Mouse (Mus musculus): Measurements from ENCODE around the gene Mast4. TPM values are rescaled to one million over a fixed set of nuclear protein-coding genes. Genes with fewer than 3 reads are reported as not detected.

Gene Mast4
- polyA plus RNA-seq, 1 experiment from 2014 or later = 24.7 TPM

DNA sequence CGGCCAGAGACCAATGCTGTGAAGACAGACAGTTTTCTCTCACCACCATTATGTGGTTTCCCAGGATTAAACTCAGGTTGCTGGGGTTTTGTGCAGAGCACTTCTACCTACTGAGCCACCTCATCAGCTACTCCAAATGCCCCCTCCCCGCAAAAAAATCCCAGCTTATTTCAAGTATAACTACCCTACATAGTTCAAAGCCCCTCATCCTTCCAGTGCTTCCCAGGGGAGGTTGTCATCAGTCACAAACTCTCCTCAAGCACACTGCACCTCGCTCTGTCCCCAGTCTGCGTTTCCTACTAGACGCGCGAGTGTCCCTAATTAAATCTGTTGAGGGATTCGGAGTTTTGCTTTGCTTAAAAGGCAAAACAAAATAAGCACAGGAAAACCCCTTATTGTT, 446.1 kb downstream of the Mast4 start:
- no peak overlapping the region for H3K4me3 ChIP-seq (replicated peaks)
- H3K4me2 ChIP-seq = no peak overlapping the region
- no peaks in the 10 kb centered on the region for H3K36me3 ChIP-seq
- 83% methylated on average over 8 of the region's 8 CpGs for WGBS
- peaks cover 19% of the 10 kb centered on the region for H3K4me1 ChIP-seq
- no peaks in the 10 kb centered on the region for H3K27me3 ChIP-seq
- H3K9ac ChIP-seq = no peak overlapping the region
- H3K9me3 ChIP-seq (replicated peaks) = no peaks in the 10 kb centered on the region
- peak overlapping the region; percentile 82; the same call in 1 of the 2 replicates for H3K27ac ChIP-seq
- no peak for ATAC-seq (replicated peaks; ENCODE audit: low FRiP score)

DNA sequence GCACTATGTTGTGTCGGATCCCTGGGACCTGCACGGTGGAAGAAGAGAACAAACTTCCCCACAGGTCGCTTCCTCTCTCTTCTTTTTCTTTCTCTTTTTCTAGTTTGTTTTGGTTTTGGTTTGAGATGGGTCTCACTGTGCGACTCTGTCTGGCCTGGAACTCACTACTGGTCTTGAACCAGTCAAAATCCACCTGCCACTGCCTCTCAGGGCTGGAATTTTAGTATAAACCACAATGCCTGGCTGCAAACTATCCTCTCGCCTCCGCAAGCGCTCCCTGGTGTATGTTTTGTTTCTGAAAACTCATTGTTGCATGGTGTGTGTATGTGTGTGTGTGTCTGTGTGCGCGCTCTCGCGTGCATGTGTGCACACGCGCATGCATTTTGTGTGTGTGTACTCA, 446.8 kb downstream of the Mast4 start:
- WGBS = 93% methylated on average over 13 of the region's 13 CpGs
- ATAC-seq (replicated peaks; ENCODE audit: low FRiP score) = no peak

DNA sequence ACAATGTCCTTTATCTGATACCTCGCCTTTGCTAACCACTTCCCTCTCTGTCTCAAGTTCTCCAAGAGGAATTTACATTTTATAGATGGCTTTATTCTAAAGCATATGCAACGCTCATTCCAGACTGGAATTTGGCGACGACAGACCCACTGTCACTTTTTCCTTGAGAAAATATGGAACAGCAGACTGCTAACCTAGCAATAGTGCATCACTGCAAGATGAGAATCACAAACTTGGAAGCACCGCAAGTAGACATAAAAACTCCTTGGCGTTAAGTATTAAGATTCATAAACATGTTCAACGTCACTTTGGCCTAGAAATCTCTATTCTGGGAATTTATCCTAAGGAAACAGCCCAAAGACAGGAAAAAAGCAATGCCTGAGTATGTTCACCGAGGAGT, 447.5 kb downstream of the Mast4 start:
- Histone ChIP-seq H3K4me3 (replicated peaks) (no peak overlapping the region), H3K9me3 (replicated peaks) (no peaks in the 10 kb centered on the region), H3K27me3 (no peaks in the 10 kb centered on the region), H3K36me3 (no peaks in the 10 kb centered on the region), H3K27ac (no peak overlapping the region), H3K4me2 (no peak overlapping the region), H3K4me1 (peaks cover 19% of the 10 kb centered on the region), H3K9ac (no peak overlapping the region)
- 76% methylated on average over 8 of the region's 8 CpGs for WGBS
- ATAC-seq (replicated peaks; ENCODE audit: low FRiP score) = no peak

More for the DNA sequence above, 446.8 kb downstream of the Mast4 start:
- Histone ChIP-seq H3K4me1 (peaks cover 19% of the 10 kb centered on the region), H3K27me3 (no peaks in the 10 kb centered on the region), H3K4me2 (no peak overlapping the region), H3K36me3 (no peaks in the 10 kb centered on the region), H3K27ac (no peak overlapping the region), H3K9ac (no peak overlapping the region), H3K4me3 (replicated peaks) (no peak overlapping the region), H3K9me3 (replicated peaks) (no peaks in the 10 kb centered on the region)

DNA sequence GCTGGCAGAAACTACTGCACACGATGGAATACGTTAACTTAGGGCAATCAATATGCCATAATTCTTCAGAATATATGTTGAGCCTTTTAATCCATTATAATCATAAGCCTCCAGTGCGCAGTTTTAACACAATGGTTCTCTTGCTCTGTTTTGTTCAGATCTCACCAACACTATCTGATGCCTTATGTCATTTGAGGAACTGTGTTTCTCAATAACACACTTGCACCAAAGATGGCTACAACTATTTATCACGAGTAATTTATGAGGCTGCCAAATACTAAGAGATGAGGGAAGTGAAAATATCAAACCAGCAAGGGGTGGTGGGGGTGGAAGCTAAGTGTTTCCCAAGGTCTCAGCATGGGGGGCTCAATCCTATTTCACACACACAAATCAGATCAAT, 448.1 kb downstream of the Mast4 start:
- 84% methylated on average over 4 of the region's 4 CpGs for WGBS
- ATAC-seq (replicated peaks; ENCODE audit: low FRiP score) = no peak
- Histone ChIP-seq H3K4me1 (peaks cover 19% of the 10 kb centered on the region), H3K4me2 (no peak overlapping the region), H3K9ac (no peak overlapping the region), H3K27ac (no peak overlapping the region), H3K27me3 (no peaks in the 10 kb centered on the region), H3K36me3 (no peaks in the 10 kb centered on the region), H3K4me3 (replicated peaks) (no peak overlapping the region), H3K9me3 (replicated peaks) (no peaks in the 10 kb centered on the region)

DNA sequence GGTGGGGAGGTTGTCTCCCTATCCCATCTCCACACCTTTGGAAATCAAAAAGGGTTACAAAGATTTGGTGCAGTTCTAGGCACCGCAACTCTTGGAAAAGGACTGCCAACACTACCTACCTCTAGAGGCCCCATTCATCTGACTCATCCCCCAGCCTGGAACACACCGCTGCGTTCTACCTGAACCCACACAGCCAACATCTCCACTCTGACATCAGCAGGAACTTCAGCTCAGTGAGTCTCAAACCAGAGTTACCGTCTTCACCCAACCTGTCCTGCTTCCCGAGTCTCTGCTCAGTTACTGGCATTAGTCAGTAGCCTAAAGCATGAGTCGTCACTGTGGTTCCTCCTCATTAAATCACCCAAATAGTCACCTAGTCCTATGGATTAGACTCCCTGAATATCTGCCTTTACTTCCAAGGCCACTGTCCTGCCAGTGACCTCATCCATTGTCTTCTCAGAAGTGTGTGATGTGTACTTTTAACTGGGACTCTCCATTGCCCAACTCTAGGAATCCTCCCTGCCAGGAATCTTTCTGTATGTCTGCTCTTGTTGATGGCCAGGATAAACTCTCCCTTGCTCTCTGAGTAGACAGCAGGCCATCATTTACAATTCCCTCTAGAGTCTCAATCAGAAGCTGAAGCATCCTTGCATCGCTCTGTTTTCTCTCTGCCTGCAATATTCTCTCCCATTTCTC, 453.8 kb downstream of the Mast4 start:
- Histone ChIP-seq H3K4me1 (peaks cover 33% of the 10 kb centered on the region), H3K27ac (no peak overlapping the region), H3K36me3 (no peaks in the 10 kb centered on the region), H3K4me3 (replicated peaks) (no peak overlapping the region), H3K27me3 (no peaks in the 10 kb centered on the region), H3K9me3 (replicated peaks) (no peaks in the 10 kb centered on the region), H3K9ac (no peak overlapping the region), H3K4me2 (no peak overlapping the region)
- no peak for ATAC-seq (replicated peaks; ENCODE audit: low FRiP score)
- WGBS = 81% methylated on average over 7 of the region's 7 CpGs

DNA sequence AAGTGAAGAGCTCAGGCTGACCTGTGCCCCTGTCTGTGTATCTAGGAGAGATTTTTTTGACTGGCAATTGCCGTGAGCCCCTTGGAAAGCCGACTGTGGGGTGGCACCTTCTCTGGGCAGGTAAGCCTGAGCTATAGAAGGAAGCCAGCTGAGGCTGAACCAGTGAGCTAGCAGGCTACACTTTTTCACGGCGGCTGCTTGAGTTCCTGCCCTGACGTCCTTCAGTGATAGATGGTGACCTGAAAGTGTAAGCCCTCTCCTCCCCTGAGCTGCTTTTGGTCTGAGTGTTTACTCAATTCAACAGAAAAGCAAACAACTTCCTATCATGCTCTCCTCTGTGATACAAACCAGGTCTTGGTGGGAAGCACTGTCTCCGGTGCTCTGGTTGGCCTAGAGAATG, 455.7 kb downstream of the Mast4 start:
- Histone ChIP-seq H3K9me3 (replicated peaks) (no peaks in the 10 kb centered on the region), H3K27ac (no peak overlapping the region), H3K36me3 (no peaks in the 10 kb centered on the region), H3K4me3 (replicated peaks) (no peak overlapping the region), H3K27me3 (no peaks in the 10 kb centered on the region), H3K4me1 (peaks cover 49% of the 10 kb centered on the region), H3K9ac (no peak overlapping the region), H3K4me2 (no peak overlapping the region)
- no peak for ATAC-seq (replicated peaks; ENCODE audit: low FRiP score)
- 25% methylated on average over 6 of the region's 6 CpGs for WGBS

DNA sequence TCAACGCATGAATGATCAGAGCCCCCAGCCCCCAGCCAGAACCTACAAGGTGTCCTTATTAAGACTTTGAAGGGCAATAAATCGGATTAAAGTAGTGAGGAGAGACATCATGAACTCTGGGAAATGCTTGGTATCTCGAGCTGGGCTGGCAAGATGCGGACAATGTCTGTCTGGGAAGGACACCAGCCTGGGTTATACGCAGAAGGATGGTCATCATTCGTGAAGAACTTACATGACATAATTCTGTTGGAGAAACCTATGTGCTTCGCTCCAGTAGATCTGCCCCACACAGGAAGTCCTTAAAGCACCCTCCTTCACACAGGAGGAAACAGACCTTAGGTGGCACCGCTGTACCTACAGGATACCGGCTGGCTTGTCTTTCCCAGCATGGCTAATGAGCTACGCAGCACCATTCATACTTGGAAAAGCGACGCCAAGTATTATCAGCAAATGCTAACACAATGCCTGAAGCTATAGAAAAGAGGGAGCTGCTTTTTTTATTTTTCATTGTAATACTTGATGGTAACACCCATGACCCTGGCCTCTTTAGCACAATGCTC, 456.5 kb downstream of the Mast4 start:
- WGBS = 61% methylated on average over 12 of the region's 12 CpGs
- H3K4me3 ChIP-seq (replicated peaks) = no peak overlapping the region
- ATAC-seq (replicated peaks; ENCODE audit: low FRiP score) = no peak
- no peak overlapping the region for H3K9ac ChIP-seq
- H3K9me3 ChIP-seq (replicated peaks) = no peaks in the 10 kb centered on the region
- H3K27me3 ChIP-seq = no peaks in the 10 kb centered on the region
- no peak overlapping the region for H3K4me2 ChIP-seq
- H3K36me3 ChIP-seq = no peaks in the 10 kb centered on the region
- 0 out of 2 replicates have a peak overlapping the region, but pooled peaks have one; percentile 25 for H3K27ac ChIP-seq
- peaks cover 57% of the 10 kb centered on the region for H3K4me1 ChIP-seq

DNA sequence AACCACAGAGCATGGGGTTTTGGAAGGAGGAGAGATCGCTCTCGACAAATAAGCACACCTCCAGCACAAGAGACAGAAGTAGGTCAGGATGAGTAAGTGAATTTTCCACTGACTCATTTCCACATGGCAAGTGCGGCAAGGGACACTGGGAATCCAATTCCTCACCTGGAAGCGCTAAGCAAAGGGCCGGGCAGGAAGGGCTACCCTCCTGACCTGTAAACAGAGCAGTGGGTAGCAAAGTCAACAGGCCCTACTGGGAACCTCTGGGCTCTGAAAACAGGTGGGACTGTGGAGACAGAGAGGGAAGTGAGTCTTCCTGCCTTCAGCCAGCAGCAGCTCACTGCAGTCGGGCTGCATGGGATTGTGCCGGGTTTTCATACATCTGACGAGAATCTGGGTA, 457.1 kb downstream of the Mast4 start:
- Histone ChIP-seq H3K4me3 (replicated peaks) (no peak overlapping the region), H3K9me3 (replicated peaks) (no peaks in the 10 kb centered on the region), H3K4me2 (no peak overlapping the region), H3K9ac (no peak overlapping the region), H3K27ac (peak overlapping the region; percentile 25; the same call in 1 of the 2 replicates), H3K36me3 (no peaks in the 10 kb centered on the region), H3K4me1 (peaks cover 60% of the 10 kb centered on the region), H3K27me3 (no peaks in the 10 kb centered on the region)
- 54% methylated on average over 8 of the region's 8 CpGs for WGBS
- ATAC-seq (replicated peaks; ENCODE audit: low FRiP score) = peak; percentile 26; the same call in 1 of the 2 replicates

DNA sequence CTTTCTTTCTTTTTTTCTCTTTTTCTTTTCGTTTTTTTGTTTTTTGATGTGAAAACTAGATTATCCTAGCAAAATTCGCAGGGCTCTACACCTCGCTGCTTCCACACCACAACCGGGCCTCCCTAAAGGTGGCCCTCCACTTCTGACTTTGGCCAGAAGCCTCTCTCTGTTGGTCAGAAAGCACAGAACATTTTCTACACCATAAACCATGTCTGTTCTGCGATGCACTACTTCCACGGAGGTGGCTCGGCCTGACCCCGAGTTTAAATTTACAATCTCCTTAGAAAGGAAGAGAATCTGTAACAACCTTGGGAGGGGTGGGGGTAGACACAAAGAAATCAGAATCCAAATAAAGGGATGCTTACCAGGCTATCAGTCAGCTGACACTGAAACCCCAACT, 458.8 kb downstream of the Mast4 start:
- Histone ChIP-seq H3K9ac (no peak overlapping the region), H3K4me2 (no peak overlapping the region), H3K27ac (peak overlapping the region; percentile 42), H3K4me3 (replicated peaks) (no peak overlapping the region), H3K4me1 (peaks cover 64% of the 10 kb centered on the region), H3K27me3 (no peaks in the 10 kb centered on the region), H3K9me3 (replicated peaks) (no peaks in the 10 kb centered on the region), H3K36me3 (no peaks in the 10 kb centered on the region)
- WGBS = 21% methylated on average over 8 of the region's 8 CpGs
- peak; percentile 78 for ATAC-seq (replicated peaks; ENCODE audit: low FRiP score)

DNA sequence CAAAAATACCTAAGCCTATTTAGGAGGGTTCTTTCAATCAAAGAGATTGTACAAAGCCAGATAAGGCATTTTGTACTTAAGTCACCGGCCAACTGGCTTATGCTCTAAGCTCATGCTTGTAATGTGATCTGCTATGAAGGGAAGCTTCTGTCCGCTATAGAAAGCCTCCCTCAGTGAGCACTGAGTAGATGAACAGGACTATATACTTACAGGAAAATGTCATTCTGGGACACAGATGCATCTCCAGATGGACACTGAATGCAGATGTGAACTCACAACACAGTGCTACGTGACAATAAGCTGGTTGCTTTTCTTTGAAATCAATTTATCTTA, 459.2 kb downstream of the Mast4 start:
- H3K9ac ChIP-seq = no peak overlapping the region
- no peak overlapping the region for H3K4me2 ChIP-seq
- H3K9me3 ChIP-seq (replicated peaks) = no peaks in the 10 kb centered on the region
- H3K4me3 ChIP-seq (replicated peaks) = no peak overlapping the region
- 34% methylated on average over 3 of the region's 3 CpGs for WGBS
- 0 out of 2 replicates have a peak, but pooled peaks have one; percentile 44 for ATAC-seq (replicated peaks; ENCODE audit: low FRiP score)
- H3K27ac ChIP-seq = peak overlapping the region; percentile 42
- H3K27me3 ChIP-seq = no peaks in the 10 kb centered on the region
- peaks cover 64% of the 10 kb centered on the region for H3K4me1 ChIP-seq
- H3K36me3 ChIP-seq = no peaks in the 10 kb centered on the region

DNA sequence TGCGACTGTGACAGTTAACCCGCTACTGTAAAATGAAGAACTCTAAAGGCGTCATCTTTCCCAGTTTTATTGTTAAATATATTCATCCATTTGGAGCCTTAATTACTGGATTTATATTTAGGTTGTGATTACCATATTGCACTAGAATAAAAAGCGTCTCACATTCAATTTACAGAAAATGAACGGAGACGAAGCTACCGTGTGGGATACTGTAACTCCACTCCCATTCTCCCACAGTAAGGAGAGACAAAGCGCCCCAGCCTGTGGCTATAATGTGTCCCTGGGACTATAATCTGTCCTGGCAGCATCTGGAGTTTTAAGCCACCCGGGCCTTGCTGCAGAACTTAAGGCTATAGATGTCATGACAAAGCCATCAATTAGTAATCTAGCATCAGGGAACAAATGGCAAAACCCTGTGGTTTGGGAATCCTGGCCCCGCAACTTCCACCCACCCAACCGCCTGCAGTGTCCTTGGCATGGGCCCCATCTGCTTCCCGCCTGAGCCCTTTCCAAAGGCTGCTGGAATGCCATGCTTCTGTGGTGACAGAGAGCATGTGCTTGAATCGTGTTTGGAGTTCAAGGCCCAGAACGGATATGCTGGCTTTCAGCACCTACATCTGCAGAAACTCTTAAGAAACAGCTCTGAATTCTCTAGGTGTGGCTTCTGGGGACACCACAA, 459.7 kb downstream of the Mast4 start:
- ATAC-seq (replicated peaks; ENCODE audit: low FRiP score) = no peak
- WGBS = 60% methylated on average over 14 of the region's 14 CpGs
- no peak overlapping the region for H3K4me2 ChIP-seq

DNA sequence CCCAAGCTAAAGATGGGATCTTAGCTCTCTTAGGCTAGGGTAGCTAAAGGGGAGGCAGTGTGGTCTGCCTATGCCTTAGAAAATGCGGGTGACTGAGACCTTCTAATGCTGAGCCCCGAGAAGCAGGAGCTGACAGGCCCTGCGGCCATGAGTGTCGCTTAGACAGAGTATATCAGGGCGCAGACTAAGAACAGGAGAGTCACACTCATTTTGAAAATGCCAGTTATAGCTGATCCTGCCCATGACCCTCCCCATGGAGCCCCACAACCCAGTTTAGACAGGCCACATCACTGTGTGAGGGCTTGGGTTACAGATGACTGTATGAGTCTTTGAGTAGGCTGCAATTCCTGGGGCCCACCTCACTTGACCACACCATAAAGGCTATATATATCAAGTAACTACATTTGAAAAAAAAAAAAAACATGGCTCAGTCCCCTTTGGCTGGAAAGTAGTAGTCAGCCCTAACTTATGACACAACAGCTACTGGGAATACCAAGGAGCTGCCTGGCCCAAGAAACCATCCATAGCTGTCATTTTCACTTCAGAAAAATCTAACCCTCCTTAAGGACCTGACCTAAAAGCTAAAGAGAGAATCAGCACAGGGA, 460.8 kb downstream of the Mast4 start:
- H3K4me2 ChIP-seq = no peak overlapping the region
- no peaks in the 10 kb centered on the region; the same call in 1 of the 2 replicates for H3K36me3 ChIP-seq
- H3K4me3 ChIP-seq (replicated peaks) = no peak overlapping the region
- H3K9me3 ChIP-seq (replicated peaks) = 0 out of 2 replicates have a peak, but pooled peaks cover under 1% of the 10 kb centered on the region
- no peaks in the 10 kb centered on the region for H3K27me3 ChIP-seq
- no peak overlapping the region for H3K27ac ChIP-seq
- peaks cover 54% of the 10 kb centered on the region for H3K4me1 ChIP-seq
- 92% methylated on average over 5 of the region's 5 CpGs for WGBS
- no peak for ATAC-seq (replicated peaks; ENCODE audit: low FRiP score)
- no peak overlapping the region for H3K9ac ChIP-seq

More for the DNA sequence above, 459.7 kb downstream of the Mast4 start:
- Histone ChIP-seq H3K4me3 (replicated peaks) (no peak overlapping the region), H3K27ac (peak overlapping the region; percentile 42), H3K9ac (no peak overlapping the region), H3K36me3 (no peaks in the 10 kb centered on the region), H3K4me1 (peaks cover 62% of the 10 kb centered on the region), H3K27me3 (no peaks in the 10 kb centered on the region), H3K9me3 (replicated peaks) (no peaks in the 10 kb centered on the region)
